Mouse (Mus musculus): Measurements from ENCODE around the gene Col15a1.

The Col15a1 gene

DNA sequence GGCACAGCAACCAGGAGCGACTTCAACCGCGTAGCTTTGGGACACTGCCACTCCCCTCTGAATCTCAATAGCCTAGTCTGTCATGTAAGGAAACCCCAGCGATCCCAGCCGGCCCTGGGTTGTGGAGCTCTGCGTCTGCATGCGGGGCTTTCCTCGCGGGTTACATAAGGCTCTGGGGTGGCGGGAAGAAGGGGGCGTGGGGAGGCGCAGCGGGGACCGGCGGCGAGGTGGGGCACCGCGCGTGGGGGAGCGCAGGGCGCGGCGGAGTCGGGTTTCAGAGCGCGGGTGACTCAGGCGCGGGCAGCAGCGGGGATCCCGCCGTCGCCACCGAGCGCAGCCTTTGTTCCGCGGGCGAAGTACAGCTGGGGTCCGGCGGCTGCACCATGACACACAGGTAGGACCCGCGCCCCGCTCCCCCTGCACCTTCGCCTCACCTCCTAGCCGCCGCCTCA lies at the start of gene Col15a1:
TSS of gene Col15a1 (plus strand) at position 193 of the 452 bp plus-strand sequence.
- DNase-seq (ENCODE audit: low read depth, low spot score): peak; percentile 44

DNA sequence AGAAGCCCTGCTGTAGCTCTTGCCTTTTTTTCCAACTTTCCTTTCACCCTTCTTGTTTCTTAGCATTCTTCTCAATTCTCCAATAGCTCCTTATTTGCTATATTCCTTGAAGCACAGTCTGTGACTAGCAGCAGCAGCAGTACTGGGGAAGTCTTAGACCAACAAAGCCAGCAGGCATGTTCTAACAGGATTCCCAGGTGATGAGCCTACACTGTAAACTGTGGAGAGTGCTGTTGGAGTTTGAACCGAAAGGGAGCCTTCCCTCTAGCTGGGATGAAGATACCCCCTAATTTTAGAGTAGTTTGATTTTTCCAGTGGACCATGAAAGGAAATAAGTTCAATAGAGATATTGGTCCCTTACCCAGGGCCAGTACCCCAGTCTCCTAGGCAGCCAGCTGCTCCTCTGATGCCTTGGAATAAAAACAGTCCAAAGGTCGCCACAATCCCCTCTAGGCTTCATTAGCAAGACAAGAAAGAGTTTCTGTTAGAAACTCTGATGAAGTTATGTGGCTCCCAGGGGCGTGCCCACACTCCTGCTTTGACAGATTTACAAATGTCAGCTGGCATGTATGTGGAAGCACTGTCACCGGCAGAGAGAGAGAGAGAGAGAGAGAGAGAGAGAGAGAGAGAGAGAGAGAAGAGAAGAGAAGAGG lies 46.7 kb upstream of the Col15a1 start:
- DNase-seq (ENCODE audit: low read depth, low spot score): peak; percentile 74

DNA sequence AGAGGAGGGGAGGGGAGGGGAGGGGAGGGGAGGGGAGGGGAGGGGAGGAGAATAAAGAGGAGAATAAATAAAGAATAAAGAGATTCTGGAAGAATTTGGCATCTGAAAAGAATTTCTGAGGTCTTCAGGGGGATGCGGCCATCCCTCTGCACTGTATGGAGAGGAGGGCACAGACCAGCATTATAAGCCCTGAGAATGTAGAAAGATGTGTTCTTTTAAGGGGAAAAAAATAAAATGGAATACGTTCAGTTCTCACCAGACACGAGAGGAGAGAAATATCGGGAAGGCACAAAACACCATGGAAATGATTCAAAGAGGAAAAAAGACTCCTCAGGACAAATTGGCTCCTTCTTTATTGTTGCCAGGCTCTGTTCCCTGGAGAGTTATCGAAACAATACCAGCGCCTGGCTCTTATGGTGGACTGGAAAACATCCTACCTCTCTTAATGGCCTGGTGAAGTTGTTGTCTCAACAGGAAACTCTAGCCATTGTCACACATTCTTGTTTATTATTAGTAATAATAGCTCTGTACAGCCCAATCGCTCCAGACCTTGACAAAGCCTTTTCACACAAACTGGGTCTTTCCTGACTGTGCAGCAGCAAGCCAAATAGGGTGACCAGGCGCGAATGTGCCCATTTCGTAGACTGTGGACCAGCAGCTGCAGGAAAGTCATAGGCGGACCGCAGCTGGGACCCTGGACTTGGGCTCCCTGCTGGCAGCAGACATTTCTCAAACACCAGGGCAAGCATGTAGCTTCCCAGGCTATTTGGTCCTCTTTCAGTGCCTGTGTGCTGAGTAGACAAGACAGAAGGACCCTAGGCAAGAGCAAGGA lies 46.0 kb upstream of the Col15a1 start:
- no peak for DNase-seq (ENCODE audit: low read depth, low spot score)

DNA sequence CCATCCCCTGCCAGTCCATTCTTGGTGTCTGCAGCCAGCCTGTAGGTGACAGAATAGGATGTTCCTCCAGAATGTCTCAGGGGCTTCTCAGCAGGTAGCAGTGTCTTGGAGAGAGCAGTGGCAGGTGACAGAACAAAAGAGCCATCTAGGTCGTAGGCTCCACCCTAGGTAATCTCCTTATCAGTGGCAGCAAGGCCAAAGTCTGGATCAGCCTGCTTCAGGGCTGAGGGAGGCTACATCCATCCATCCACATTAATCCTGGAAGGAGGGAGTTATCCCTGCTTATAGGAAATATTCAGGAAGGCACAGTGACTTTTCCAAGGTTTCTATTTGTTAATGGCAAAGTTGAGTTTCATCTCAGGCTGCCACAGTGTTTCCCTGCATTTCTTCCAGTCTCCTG lies 35.6 kb upstream of the Col15a1 start:
- no peak for DNase-seq (ENCODE audit: low read depth, low spot score)

DNA sequence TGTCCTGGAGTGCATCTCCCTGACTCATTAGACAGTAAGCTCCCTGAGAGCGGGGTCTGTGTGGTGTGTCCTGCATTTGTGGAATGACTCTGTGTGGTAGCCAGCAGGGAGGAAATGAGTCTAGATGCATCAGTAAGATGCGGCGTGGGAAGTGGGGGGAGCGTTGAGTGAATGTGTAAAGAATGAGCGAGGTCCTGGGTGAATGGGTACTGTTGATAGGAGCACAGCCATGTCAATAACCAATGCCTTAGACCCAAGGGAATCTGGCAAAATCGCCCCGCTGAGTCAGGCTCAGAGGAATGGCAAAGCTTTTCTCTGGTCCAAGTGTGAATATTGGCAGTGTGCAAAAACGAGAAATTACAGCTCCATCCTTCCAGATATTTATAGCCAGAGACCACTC lies 30.9 kb upstream of the Col15a1 start:
- DNase-seq (ENCODE audit: low read depth, low spot score): no peak

DNA sequence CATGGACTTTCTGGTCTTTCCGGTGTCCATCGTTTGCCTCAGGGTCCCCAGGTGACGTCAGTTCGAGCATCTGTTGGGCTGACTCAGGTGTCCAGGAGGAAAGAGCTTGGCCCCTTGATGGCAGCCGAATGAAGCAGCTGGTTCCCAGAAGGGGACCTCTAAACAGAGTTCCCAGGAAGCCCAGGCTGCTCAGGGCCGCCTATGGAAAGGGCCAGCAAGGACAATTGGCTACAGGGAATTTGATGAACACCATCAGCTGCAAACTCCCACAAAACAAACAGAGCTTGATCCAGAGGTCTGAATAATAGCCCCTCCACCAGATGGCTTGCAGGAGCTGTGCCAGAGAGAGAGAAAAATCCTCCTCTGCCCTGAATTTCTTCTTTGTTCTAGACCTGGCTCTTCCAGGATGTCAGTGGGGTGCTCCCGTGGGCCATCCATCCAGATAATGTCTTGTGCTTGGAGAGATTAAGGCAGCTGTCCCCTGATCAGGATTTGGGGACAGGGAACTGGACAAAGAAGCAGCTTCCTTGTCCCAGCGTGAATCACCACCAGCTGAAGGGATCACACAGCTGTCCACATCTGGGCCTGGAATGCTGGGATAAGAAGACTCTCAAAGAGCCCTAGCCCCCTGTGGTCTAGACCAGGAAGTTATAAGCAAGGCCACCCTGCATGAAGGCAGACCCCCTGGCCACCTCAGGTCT lies 29.6 kb upstream of the Col15a1 start:
- no peak for DNase-seq (ENCODE audit: low read depth, low spot score)

DNA sequence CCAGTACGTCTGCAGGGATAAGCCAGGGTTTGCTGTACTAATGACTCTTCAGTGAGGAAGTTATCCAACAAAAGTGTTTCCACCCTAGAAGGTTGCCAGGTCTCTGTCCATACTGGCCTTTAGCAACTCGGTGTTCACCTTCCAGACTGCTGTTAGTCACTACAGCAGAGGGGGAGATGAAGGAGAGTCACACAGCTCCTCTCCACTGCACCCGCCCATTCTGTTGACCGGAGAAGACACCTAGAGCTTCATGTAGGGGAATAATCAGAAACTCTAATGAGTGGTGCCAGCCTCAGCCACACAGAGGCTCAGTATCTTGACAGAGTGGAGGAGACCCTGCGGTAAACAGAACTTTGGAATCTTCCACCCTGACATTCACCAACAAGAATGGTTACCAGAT lies 28.4 kb upstream of the Col15a1 start:
- DNase-seq (ENCODE audit: low read depth, low spot score): no peak

DNA sequence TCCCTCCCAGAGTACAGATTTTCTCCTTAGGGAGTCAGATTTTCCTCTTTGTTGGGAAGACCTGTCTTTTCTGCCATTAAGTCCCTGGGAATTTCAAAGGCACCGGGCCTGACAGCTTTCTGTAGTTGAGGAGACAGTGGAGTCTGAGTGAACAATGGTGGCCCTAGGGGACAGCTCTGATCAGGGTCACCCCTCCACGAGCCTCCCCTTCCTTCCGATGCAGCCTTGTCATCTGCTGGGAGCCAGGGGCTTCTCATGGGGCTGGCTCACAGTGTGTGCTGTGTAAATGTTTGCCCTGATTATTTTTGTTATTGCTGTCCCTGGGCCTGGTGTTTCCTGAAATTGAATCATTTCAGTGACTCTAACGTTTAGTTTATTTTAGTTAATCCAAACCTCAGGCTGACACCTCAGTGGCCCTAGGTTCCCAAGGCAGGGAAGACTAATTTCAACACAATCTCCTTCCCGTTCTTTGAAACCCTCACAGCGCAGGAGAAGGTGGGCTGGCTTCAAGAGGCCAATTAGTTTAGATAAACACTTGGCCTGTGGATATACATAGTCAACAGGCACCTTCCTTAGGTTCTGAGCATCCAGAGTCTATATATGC lies 23.8 kb upstream of the Col15a1 start:
- no peak for DNase-seq (ENCODE audit: low read depth, low spot score)

DNA sequence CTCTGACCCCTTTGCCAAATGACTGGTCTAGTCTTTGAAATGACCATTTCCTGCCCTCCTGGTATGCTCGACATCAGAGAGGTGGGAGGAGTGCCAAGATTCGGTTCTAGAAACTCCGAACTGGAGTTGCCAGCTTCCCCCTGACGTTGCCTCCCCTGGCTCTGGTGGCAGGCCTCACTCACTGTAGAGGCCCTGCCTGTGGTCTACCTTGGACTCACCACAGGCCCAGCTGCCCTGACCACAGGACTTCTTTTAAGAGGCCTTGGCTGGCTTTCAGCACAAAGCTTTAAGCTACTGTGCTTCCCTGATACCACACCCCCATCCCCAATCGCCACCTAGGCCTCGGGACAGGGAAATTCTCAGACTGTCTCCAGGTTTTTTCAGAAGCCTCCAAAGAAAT lies 21.4 kb upstream of the Col15a1 start:
- DNase-seq (ENCODE audit: low read depth, low spot score): no peak

DNA sequence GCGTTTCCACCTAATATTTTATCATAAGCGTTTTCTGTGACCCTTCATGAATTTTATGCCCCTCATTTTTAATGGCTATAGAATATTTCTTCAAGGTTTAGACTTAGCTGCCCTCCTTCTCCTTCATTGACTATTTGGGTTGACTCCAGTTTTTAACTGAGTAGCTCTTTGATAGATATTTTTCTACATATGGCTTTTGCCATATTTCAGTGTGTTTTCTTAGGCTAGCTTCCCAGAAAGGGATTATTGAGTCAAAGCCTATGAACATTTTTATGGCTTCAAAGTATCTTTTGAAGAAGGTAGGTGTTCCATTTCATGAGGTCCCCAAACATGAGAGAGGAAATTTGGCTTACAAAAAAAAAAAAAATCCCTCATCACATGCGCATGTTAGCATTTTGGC lies 11.8 kb upstream of the Col15a1 start:
- DNase-seq (ENCODE audit: low read depth, low spot score): no peak

DNA sequence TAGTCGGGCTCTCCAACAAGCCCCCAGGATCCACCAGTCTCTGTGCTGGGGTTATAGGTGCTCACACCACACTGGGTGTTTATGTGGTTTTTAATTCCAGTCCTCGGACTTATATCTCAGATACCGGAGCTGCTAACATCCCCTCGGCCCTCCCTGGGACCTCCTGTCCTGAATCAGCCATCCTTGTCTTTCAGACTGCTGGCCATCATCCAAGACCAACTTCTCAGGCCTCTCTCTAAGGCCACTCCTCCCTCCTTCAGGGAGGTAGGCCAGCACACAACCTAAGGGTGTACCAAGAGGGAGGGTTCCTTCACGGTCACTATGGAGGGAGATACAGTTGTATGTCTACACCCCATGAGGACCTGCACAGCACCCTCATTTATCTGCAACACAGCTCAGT lies 4.3 kb upstream of the Col15a1 start:
- no peak for DNase-seq (ENCODE audit: low read depth, low spot score)

DNA sequence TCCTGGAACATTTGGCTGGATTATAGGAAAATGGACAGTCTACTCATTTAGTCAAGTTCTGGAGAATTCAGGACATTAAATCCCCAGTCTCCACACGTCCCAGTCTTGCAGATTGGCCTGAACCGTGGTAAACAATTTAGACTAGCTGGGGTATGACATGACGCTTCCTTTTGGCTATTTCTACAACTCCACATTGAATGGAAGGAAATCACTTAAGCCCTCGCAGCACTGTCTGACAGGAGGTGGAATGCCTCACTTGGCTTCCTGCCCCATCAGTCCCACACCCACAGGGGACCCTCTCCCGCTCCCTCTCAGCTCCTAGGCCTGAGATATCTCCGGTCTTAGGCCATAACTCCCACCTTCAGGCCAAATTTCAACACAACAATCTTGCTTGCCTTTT lies 2.1 kb upstream of the Col15a1 start:
- no peak for DNase-seq (ENCODE audit: low read depth, low spot score)

DNA sequence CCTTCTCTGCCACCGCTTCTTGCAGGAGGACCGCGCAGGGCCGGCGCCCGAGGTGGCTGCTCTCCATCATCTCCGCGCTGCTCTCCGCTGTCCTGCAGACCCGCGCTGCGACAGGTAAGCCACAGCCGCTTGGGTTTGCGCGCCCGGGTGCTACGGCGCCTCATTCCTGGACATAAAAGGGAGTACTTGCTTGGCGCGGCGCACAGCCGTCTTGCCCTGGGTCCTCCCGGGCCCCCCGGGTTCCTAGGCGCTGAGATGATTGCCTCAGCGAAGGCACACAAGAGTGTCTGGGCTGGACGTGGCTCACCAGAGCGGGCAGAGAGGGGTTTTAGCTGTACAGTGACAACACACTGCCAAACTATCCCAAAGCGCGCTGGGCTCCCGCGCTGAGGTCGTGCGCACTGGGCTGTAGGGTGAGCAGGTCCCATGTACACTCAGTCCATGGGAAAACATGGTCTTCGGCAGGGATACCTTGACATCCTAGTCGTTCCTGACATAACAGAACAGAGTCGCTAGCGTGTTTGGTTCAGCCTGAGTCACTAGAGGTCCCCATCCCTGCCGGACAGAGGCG lies 545 bp downstream of the Col15a1 start:
- DNase-seq (ENCODE audit: low read depth, low spot score): peak; percentile 42

DNA sequence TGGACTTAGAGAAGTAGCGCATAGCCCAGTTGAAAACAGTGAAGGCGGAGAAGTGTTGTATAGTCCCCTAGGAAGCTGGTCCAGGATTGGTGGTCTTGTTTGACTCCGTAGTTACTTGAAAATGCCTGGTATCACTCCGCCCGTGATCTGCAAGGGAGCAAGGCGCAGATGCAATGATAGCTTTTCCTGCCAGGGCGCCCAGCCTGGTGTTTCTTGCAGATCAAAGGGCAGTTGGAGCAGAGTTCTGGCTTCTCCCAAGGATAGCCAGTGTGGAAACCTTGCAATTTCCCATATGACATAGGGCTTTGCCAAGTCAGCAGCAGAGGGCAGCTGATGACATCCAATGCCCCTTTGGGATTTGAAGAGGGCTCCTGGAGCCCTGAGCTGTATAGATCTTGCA lies 1.5 kb downstream of the Col15a1 start:
- DNase-seq (ENCODE audit: low read depth, low spot score): no peak

DNA sequence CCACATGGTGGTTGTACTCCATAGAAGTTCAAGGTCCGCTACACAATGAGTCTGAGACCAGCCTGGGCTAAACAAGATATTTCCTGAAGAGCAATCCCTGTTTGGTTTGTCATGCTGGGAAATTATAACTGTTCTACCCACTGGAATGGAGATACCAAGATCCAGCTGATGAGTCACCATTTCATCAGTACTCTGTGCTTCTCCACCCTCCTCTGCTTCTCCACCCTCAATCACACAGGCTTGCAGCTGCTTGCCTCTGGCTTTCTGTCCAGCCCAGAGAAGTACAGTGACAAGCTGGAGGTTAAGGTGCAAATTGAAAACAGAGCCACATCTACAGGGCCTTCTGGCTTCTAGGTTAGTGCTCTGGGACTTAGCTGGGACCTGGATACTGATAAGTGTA lies 10.9 kb downstream of the Col15a1 start:
- no peak for DNase-seq (ENCODE audit: low read depth, low spot score)

DNA sequence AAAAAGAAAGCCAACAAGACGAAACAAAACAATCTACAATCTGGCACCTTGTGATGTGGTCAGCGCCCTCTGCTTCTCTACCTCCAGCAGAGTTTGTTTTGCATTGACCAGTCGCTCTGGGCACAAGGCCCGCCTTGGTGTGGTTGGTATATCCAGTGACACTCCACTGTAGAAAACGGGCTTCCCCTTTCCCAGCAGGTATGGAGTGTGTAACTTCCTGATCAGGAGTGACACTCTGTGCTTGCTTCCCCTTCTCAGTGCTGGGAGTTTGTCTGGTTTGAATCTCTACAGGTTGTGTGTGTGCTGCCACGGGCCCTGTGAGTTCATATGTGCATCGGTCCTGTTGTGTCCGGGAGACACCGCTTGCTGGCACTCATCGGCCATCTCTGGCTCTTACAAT lies 11.4 kb downstream of the Col15a1 start:
- DNase-seq (ENCODE audit: low read depth, low spot score): no peak

DNA sequence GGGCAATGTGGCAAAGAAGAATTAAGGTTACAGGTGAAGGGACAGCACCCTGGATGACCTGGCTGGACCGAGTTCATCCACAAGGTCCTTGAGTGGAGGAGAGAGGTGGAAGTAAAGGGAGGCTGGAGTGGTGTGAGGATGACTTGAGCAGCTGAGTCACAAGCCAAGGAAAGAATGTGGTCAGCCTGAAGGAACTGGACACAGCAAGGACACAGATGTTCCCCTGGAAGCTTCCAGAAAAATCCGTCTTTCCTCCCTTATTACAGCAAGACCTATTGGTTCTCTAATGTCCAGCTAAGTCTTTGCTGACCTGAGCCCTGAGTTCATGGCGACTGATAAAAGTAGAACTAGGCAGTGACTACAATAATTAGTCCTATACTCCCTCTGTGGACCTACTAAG lies 12.6 kb downstream of the Col15a1 start:
- DNase-seq (ENCODE audit: low read depth, low spot score): no peak

DNA sequence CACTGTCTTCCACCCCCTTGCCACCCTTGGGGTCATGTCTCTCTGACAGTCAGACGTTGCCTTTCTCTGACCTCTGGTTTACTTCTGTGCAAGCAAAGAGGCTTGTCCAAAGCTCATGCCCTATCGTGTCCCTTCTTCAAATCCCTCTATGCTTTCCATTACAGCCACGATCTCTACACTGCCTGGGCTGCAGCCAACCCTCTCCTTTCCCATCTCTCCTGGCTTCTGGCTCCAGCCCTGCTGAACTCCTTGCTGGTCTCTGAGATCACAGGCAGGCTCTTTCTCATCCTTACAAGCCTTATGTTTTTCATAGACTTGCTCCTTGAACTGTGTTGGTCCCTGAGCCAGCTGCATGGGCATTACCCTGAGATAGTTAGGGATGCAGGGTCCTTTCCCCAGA lies 14.2 kb downstream of the Col15a1 start:
- DNase-seq (ENCODE audit: low read depth, low spot score): no peak

DNA sequence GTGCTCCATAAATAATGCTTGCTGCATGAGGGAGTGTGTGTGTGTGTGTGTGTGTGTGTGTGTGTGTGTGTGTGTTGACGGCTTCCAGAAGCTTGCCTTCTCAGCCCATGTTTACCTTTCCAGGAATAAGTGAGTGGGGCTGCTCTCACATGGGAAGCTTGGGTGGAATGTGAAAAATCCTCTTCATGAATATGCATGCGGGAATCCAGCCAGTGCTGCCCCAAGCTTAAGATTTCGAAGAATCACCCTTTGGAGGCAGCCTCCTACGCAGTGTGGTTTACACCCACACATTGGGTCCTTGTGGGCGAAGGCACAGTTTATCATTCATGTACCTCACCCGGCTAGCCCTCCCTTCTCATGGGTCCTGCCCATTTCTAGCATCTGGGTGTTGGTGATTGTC lies 18.0 kb downstream of the Col15a1 start:
- DNase-seq (ENCODE audit: low read depth, low spot score): peak; percentile 12

DNA sequence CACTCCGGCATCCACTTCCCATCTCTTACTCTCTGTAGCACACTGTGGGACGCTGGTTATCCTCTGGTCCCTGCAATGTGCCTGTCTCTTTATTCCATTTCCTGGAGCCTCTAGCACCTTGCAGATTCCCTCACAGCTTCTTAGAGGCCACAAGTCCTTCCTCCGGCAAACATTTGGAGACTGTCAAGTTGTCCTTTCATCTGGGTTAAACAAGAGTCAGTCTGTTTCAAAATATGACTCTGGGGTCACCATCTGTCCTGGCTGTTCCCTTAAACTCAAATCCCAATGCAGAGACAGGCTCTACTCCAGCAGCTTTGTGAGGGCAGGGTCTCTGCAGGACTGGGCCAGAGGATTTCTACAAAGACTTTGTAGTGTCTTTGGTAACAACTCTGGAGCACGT lies 19.1 kb downstream of the Col15a1 start:
- no peak for DNase-seq (ENCODE audit: low read depth, low spot score)

DNA sequence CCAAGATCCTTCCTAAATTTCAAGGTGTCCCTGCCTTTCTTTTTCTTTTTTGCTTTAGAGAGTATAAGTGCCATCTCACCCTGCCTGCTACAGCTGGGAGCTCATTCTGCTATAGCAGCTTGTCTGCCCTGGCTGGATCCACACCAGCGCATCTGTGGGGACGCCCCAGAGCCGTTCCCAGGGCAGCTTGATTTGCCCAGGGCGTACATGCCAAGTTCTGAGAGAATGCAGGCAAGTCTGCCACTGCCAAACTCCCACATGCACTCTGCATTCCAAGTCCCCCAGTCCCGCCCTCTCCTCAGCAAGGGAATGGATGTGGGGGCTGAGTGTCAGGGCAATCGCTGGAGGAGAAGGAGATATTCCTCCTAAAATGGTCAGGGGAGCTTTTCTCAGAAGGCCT lies 19.8 kb downstream of the Col15a1 start:
- DNase-seq (ENCODE audit: low read depth, low spot score): no peak

DNA sequence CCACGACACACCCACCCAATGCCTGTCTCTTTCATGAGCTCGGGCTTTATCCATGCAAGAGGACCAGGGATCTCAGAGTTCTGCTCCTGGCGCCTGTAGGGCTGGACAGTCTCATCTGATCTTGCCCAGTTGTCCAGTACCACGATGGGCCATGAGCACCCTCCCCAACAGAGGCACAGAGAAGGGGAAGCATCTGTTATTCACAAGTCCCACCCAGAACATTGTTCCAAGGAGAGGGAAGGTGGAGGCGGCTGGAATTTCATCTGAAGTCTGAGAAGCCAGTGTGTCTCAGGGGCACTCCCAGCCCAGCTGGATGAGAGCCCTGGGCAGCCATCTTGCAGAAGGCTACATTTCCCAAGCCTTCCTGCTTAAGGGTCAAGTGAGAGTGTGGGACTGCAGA lies 21.0 kb downstream of the Col15a1 start:
- no peak for DNase-seq (ENCODE audit: low read depth, low spot score)

Measured in R1 (cell line).